Mouse (Mus musculus) forebrain, embryonic 16.5 days (tissue): ENCODE results near the gene Dlk1. TPM values are rescaled to one million over a fixed set of nuclear protein-coding genes. Genes with fewer than 3 reads are reported as not detected.

ENCODE experiments used
- ATAC-seq: fragments of 200-750 bp; cut with Nextera tagmentation; 2 replicates; pipeline ENCODE4 v1.8.0; 2017; ENCODE audit warnings: mild to moderate bottlenecking, moderate library complexity
- H3K27ac ChIP-seq: fragments of 300-500 bp; sonication (generic); 2 replicates; pipeline ENCODE4 v1.5.1; 2014; ENCODE audit warnings: low read length, control low read depth
- H3K27me3 ChIP-seq: fragments of 300-500 bp; sonication (generic); replicated peaks from 2 replicates; pipeline ENCODE4 v1.6.1; 2014; ENCODE audit warnings: low read length; ENCODE audit not compliant: control insufficient read depth, insufficient read depth
- H3K36me3 ChIP-seq: fragments of 300-500 bp; sonication (generic); 2 replicates; pipeline ENCODE4 v1.6.1; 2014; ENCODE audit not compliant: control insufficient read depth, insufficient read depth
- H3K4me1 ChIP-seq: fragments of 300-500 bp; sonication (generic); replicated peaks from 2 replicates; pipeline ENCODE4 v1.6.1; 2014; ENCODE audit warnings: low read length; ENCODE audit not compliant: control insufficient read depth, insufficient read depth
- H3K4me2 ChIP-seq: fragments of 300-500 bp; sonication (generic); 2 replicates; pipeline ENCODE4 v1.6.1; 2014; ENCODE audit warnings: mild to moderate bottlenecking, low read length, control low read depth
- H3K4me3 ChIP-seq: fragments of 300-500 bp; sonication (generic); replicated peaks from 2 replicates; pipeline ENCODE4 v1.5.1; 2014; ENCODE audit warnings: mild to moderate bottlenecking, low read length, control low read depth
- H3K9ac ChIP-seq: fragments of 300-500 bp; sonication (generic); replicated peaks from 2 replicates; pipeline ENCODE4 v1.6.1; 2014; ENCODE audit warnings: low read depth, low read length, control low read depth
- H3K9me3 ChIP-seq: fragments of 300-500 bp; sonication (generic); 2 replicates; pipeline ENCODE4 v1.6.1; 2016; ENCODE audit warnings: low read length; ENCODE audit not compliant: control insufficient read depth
- WGBS: fragments of 180-500 bp; shearing (Covaris S2); extraction: QIAGEN DNeasy Blood & Tissue Kit; methylation state at CpG from one replicate; pipeline ENCODE4 v1.1.7; 2014; 5-methylcytosine and 5-hydroxymethylcytosine counted together
- polyA plus RNA-seq: library from polyadenylated mRNA; unstranded; fragments of >200 nt; fragmentation: Nextera tagmentation; extraction: Ambion mirVana; gene quantifications from 2 replicates; pipeline ENCODE4 v1.2.1, GENCODE M21; 2015

Dlk1 gene
- polyA plus RNA-seq, 1 experiment from 2014 or later: 34.2 TPM

DNA sequence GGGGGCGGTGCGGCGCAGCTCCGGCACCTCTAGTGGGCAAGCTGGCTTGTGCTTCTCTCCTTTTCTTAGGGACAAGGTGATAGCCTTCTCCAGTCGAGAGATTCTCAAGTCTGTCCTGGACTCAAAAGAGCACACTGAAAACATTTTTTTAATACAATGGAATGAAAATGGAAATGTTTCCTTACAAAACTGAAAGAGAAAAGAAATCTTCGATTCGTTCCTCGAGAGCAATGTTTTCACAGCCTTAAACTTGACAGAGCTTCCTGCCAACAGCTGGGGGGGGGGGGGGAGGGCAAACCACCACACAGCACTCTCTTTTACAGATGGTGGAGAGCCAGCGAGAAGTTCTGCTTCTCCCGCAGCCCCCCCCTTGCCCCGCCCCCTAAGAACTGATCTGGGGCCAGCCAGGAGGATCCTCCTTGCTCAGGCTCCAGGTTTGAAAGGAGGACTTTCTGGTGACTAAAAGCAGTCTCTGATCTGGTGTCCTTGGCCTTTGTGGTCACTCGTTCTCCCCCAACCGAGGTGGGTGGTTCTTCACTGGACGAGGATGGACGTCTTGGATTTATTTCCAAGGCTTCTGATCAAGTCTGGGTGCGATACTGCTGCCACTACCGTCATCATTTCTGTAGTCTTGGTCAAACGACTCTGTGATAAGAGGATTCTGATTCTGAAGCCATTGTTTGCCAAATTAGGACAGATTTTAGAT lies 6.2 kb upstream of the Dlk1 start:
- H3K4me1 ChIP-seq: peaks cover 39% of the 10 kb centered on the region
- WGBS: 10% methylated on average over 18 of the region's 18 CpGs
- H3K9ac ChIP-seq: no peak overlapping the region
- H3K36me3 ChIP-seq: no peaks in the 10 kb centered on the region
- no peak for ATAC-seq
- no peak overlapping the region for H3K4me3 ChIP-seq
- peak overlapping the region; percentile 8; the same call in 1 of the 2 replicates for H3K4me2 ChIP-seq
- peaks cover 11% of the 10 kb centered on the region for H3K27me3 ChIP-seq
- H3K9me3 ChIP-seq: no peaks in the 10 kb centered on the region
- H3K27ac ChIP-seq: no peak overlapping the region

DNA sequence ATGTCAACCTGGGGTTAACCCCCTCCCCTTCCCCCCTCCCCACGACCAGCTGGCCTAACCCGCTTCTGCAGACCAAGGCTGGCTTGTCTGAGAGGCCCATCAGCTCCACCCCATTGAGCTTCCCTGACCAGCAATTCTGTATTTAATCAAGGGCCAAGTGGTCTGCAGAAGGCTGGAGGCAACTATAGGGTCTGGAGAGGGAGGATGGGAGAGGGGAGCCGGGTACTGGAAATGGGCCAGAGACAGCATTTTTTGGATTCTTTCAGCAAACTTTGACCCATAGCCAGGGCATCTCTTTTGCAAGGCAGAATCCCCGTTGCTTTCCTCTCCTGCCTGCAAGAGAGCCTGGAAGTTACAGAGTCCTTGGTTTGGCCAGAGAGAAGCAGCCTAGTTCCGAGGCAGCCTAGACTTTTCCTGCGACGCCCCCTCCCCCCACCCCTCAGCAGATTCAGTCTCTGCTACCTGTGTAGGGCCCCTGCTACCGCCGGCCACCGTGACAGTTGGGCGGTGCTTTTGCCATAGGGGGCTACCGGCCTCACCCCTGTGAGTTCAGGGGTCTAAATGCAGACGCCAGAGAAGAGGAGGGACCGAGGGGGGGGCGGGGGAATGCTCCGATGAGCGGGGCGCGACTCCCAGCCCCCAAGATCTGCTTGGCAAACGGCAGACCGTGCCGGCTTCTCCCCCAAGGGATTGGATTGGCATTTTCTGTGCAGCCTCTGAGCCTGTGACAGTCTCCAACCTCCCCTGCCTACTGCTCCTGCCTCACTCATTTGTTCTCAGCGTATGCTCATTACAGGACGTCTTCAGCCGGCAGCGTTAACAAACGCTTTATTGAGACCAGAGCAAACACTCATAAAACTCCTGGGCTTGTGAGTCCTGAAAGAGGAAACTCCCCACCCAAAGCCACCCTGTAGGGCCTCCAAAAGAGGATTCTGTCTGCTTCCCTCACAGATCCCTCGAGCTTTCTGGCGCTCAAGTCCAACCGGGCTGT lies 2.9 kb upstream of the Dlk1 start:
- H3K4me1 ChIP-seq: peaks cover 40% of the 10 kb centered on the region
- H3K27ac ChIP-seq: no peak overlapping the region
- H3K4me3 ChIP-seq: peak overlapping the region; percentile 31
- no peaks in the 10 kb centered on the region for H3K9me3 ChIP-seq
- H3K36me3 ChIP-seq: no peaks in the 10 kb centered on the region
- peak overlapping the region; percentile 55 for H3K4me2 ChIP-seq
- WGBS: under 1% methylated on average over 29 of the region's 30 CpGs
- ATAC-seq: peak; percentile 59; the same call in 1 of the 2 replicates
- peak overlapping the region; percentile 53 for H3K9ac ChIP-seq
- peaks cover 39% of the 10 kb centered on the region for H3K27me3 ChIP-seq

DNA sequence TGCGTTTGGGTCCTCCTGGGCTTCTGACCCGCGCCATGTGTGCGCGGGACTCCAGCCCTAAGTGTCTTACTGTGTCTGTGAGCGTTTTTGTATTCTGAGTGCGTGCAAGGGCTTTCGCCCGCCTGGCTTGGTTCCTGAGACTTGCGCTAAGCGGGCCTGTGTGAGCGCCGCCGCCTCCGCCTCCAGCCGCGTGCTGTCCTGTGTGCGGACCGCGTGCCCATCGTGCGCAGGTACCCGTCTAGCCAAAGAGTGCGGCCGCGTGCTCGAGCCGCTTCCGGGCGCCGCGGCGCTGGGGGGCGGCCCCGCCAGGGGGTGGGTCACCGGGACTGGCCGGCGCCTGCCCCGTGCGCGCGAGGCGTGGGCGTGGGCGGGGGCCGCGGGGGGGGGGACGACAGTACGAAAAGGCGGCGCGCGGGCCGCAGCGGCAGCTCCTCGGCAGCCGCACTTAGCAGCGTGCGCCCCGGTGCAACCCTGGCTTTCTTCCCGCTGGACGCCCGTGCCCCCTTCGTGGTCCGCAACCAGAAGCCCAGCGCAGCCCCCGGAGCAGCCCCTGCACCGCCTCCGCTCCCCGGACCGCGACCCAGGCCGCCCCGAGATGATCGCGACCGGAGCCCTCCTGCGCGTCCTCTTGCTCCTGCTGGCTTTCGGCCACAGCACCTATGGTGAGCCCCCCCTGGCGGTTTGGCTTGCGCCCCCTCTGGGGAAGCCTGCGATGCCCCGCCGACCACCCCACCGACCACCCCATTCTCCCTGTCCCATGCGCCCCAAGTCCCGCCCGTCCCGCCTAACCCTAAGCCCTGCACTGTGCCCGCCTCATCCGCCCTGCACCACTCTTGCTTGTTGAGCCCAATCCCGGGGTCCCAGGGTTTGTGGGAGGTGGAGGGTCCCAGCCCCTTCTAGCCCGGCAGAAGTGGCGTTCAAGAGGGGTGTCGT lies 708 bp downstream of the Dlk1 start:
- peak overlapping the region; percentile 58 for H3K9ac ChIP-seq
- peak; percentile 47; the same call in 1 of the 2 replicates for ATAC-seq
- no peaks in the 10 kb centered on the region for H3K36me3 ChIP-seq
- peak overlapping the region; percentile 94 for H3K4me2 ChIP-seq
- H3K27me3 ChIP-seq: peaks cover 51% of the 10 kb centered on the region
- H3K27ac ChIP-seq: no peak overlapping the region
- WGBS: 1% methylated on average over 69 of the region's 96 CpGs
- peak overlapping the region; percentile 49 for H3K4me3 ChIP-seq
- no peaks in the 10 kb centered on the region for H3K9me3 ChIP-seq
- H3K4me1 ChIP-seq: peaks cover 35% of the 10 kb centered on the region

DNA sequence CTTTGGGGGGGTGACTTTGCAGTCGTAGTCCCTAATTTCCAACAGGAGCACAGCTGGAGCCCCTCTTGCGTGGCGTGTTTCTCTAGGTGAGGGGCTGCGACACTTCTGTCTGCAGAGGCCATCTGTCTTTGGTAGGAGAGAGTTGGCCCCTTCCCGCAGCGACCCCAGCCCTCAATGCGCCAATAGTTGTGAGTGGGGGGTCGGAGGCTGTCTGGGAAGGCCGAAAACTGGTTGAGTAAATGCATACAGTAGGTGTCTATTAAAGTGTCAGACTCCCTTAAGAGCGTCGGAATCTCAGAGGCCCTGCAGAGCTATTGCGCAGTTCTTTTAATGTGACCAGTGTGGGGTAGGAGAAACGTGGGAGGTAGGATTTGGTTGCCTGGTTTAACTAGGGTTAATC lies 1.5 kb downstream of the Dlk1 start:
- 14% methylated on average over 13 of the region's 13 CpGs for WGBS
- Histone ChIP-seq H3K9me3 (no peaks in the 10 kb centered on the region), H3K4me2 (no peak overlapping the region; the same call in 1 of the 2 replicates), H3K27ac (no peak overlapping the region), H3K9ac (no peak overlapping the region), H3K4me3 (no peak overlapping the region), H3K36me3 (no peaks in the 10 kb centered on the region), H3K27me3 (peaks cover 55% of the 10 kb centered on the region), H3K4me1 (peaks cover 44% of the 10 kb centered on the region)
- no peak for ATAC-seq

DNA sequence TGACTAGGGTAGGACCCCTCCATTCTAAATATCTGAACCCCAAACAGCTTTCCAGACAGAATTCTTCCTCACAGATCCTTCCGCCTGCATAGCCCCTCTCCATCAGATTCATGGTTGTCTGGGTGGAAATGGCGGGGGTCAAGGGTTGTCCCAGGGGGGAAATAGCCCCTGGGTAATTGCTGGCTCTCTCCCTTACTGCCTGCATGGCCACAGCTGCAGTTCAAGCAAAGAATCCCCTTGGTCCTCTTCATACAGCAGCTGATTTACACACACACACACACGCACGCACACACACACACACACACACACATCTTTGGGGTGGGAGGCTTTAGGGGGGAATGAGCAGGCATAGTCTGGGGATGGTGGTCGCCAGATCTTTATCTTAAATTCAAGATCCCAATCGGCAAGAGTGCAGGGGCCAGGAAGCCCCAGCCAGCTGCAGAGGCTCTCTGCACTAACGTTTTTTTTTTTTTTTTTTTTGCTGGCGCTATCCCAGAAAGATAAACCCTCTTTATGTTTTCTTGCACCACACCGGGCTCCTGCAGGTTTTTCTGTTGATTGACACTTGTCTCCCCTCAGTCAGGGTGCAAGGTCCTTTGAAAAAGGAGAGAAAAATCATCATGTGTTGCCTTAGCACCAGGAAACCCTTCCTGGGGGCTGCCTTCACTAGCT lies 4.0 kb downstream of the Dlk1 start:
- no peaks in the 10 kb centered on the region for H3K36me3 ChIP-seq
- H3K4me3 ChIP-seq: no peak overlapping the region
- WGBS: 28% methylated on average over 9 of the region's 9 CpGs
- ATAC-seq: no peak
- no peaks in the 10 kb centered on the region for H3K9me3 ChIP-seq
- H3K4me1 ChIP-seq: peaks cover 37% of the 10 kb centered on the region
- H3K27me3 ChIP-seq: peaks cover 58% of the 10 kb centered on the region
- no peak overlapping the region for H3K9ac ChIP-seq
- H3K27ac ChIP-seq: no peak overlapping the region
- no peak overlapping the region for H3K4me2 ChIP-seq

DNA sequence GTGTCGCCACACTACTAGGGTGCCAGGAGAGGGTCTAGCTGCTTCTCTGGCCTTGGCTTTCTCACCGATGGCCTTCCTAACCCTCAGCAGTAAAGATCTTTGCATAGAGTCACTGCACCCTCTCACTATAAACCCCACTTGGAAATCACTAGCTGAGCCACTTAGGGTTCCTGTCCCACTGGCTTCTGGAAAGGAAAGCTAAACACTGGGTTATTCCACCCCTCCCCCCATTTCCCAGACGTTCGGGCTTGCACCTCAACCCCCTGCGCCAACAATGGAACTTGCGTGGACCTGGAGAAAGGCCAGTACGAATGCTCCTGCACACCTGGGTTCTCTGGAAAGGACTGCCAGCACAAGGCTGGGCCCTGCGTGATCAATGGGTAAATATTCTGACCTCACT lies 5.2 kb downstream of the Dlk1 start:
- no peak overlapping the region for H3K4me2 ChIP-seq
- H3K27me3 ChIP-seq: peaks cover 49% of the 10 kb centered on the region
- no peak for ATAC-seq
- H3K9me3 ChIP-seq: no peaks in the 10 kb centered on the region
- no peak overlapping the region for H3K27ac ChIP-seq
- H3K9ac ChIP-seq: no peak overlapping the region
- H3K36me3 ChIP-seq: no peaks in the 10 kb centered on the region
- 23% methylated on average over 8 of the region's 8 CpGs for WGBS
- H3K4me3 ChIP-seq: no peak overlapping the region
- peaks cover 34% of the 10 kb centered on the region for H3K4me1 ChIP-seq

DNA sequence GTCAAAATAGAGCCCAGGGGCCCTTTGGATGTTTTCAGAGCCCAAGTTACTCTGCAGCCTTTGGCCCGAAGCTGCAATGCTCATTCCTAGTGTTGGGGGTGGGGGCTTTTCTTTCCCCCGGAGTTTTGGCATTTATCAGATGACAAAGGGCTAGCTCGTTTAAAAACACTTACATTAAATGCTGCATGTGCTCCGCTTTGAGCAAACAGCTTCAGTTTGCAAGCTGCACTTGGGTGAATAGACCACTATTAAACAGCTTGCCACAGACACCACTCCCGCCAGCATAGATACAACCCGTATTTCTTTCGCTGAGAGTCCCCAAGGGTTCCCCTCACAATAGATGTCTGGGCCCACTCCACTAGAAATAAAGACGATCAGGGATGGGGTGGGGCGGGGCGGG lies 6.3 kb downstream of the Dlk1 start:
- no peaks in the 10 kb centered on the region for H3K9me3 ChIP-seq
- no peak overlapping the region for H3K9ac ChIP-seq
- ATAC-seq: peak; percentile 31; the same call in 1 of the 2 replicates
- 8% methylated on average over 10 of the region's 10 CpGs for WGBS
- no peak overlapping the region for H3K4me2 ChIP-seq
- H3K27me3 ChIP-seq: peaks cover 40% of the 10 kb centered on the region
- H3K4me3 ChIP-seq: no peak overlapping the region
- no peak overlapping the region for H3K27ac ChIP-seq
- no peaks in the 10 kb centered on the region for H3K36me3 ChIP-seq
- peaks cover 24% of the 10 kb centered on the region for H3K4me1 ChIP-seq
